Mouse (Mus musculus) gastrocnemius, postnatal 25 days (tissue): Measurements from ENCODE around the gene Rapgef5. TPM values are rescaled to one million over a fixed set of nuclear protein-coding genes. Genes with fewer than 3 reads are reported as not detected.
A peak's percentile ranks its signal among the peaks of the same experiment; 100 is the strongest.

ENCODE experiments used
- DNase-seq: peaks from one replicate; pipeline ENCODE4 v3.0.0; 2022
- long read RNA-seq, 2 experiments: library from polyadenylated mRNA; stranded (forward); transcript quantifications; one replicate each; pipeline ENCODE4 v2.0.0; 2021
- total RNA-seq, 2 experiments: library from RNA; stranded (reverse); gene quantifications; 1 replicate in 1 of 2; 2 replicates in 1 of 2; pipeline ENCODE4 v1.2.3; 2021

Rapgef5 gene
- total RNA-seq, result 1 to 10 TPM; 5.0 to 6.5 TPM
- long read RNA-seq, experiment 1, partial matches to known transcripts, result 0 of 1 reads
- long read RNA-seq, experiment 1, other reads (novel, unspliced or antisense), result 1 of 1 reads
- long read RNA-seq, experiment 2, partial matches to known transcripts, result 0 of 1 reads
- long read RNA-seq, experiment 2, other reads (novel, unspliced or antisense), result 0 of 1 reads

DNA sequence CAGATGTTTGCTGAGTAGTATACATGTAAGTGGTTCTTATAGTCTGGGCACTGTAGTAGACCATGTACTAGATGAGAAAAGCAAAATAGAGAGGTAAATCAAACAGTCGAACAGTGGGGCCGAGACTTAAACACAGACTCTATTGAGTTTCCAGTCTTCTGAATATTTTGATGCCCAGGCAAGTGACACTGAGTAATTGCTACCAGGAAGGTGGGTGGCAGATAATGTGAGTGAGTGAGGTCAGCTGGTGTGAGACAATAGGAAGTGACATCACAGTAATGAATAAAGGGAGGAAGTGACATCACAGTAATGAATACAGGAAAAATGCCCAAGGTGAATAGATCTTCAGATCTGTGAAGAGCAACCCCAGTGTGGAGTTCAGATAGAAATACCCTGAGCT, at the start of gene Rapgef5:
TSS of gene Rapgef5 (plus strand) at position 301 of the 400 bp plus-strand sequence.
- DNase-seq, result no peak

- peak; percentile 37 for DNase-seq
These were observed 48.0 kb upstream of the Rapgef5 start for GRCm38 (mm10) chr12:117468329-117468728.

GRCm38 (mm10) chr12:117479014-117479413, 37.3 kb upstream of the Rapgef5 start:
- no peak for DNase-seq

DNA sequence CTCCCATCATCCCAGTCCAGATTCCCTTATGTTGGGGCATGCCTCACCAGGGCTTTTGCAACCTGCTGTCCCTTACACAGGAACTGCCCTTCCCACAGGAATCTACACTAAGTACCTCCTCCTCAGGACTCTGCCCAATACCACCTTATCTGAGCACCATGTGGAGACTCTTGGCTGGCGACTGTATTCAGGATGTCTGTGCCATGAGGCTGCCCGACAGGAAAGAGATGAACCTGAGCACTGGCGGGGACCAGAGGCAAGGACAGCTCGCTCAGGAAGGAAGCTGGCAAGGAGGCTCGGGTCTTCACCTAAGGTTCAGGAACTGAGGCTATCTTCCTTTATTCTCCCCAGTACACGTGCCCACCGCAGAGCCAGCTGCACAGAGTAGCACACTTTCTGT, 36.6 kb upstream of the Rapgef5 start:
- no peak for DNase-seq

GRCm38 (mm10) chr12:117480958-117481357, 35.3 kb upstream of the Rapgef5 start:
- no peak for DNase-seq

- no peak for DNase-seq
These were observed 33.6 kb upstream of the Rapgef5 start for GRCm38 (mm10) chr12:117482665-117483064.

- no peak for DNase-seq
These were observed 29.9 kb upstream of the Rapgef5 start for GRCm38 (mm10) chr12:117486118-117487057.

GRCm38 (mm10) chr12:117496501-117497176, 19.6 kb upstream of the Rapgef5 start:
- no peak for DNase-seq

GRCm38 (mm10) chr12:117497361-117497760, 18.9 kb upstream of the Rapgef5 start:
- no peak for DNase-seq

DNA sequence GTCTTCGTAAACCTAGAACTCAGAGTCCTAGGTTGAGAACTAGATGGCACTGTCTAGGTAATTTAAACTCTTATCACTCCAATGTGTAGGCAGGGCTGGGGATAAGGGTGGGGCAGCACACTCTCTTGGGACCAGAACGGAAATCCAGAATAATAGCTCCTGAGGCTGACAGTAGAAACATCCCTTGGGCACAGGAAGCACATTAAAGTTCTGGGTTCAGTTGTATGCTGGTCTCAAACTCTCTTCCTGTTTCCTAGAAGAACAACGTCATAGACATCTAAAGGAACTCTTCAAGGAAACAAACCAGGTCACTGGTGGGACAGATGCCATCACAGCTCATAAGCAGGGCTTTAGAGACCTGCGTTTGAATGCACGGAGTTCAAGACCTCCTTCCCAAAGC, 17.0 kb upstream of the Rapgef5 start:
- no peak for DNase-seq

- no peak for DNase-seq
These were observed 15.1 kb upstream of the Rapgef5 start for GRCm38 (mm10) chr12:117501180-117501579.

DNA sequence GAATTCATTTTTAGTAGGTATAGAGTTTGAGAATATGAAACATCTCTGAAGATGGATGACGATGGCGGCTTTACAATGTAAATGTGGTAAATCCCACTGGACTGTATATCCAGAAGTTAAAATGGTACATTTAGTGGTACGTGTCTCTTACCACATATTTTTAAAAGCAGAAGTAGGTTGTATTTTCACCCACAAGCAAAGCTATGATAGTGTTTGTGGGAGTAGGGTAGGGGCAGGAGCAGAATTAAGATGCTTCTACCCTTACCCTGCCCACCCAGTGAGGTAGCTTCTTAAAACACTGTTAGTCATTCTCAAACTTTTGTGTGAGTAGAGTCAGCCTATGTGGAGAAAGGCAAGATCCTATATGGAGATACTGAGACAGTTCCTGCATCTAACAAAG, 13.4 kb upstream of the Rapgef5 start:
- DNase-seq, result no peak

GRCm38 (mm10) chr12:117505163-117505562, 11.1 kb upstream of the Rapgef5 start:
- no peak for DNase-seq

DNA sequence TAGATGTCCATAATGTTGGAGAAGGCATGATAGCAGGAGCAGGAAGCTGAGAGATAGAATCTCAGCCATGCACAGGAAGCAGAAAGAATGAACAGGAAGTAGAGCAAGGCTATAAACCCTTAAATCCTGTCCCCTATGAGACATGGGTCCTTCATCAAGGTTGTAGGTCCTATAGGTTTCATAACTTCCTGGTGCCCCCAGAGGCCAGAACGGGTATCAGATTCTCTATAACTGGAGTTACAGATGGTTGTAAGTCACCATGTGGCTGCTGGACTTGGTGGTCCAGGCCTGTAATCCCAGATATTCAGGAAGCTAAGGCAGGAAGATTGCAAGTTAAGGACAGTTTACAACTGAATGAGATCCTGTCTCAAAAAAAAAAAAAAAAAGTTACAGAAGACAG, 8.5 kb upstream of the Rapgef5 start:
- no peak for DNase-seq

DNA sequence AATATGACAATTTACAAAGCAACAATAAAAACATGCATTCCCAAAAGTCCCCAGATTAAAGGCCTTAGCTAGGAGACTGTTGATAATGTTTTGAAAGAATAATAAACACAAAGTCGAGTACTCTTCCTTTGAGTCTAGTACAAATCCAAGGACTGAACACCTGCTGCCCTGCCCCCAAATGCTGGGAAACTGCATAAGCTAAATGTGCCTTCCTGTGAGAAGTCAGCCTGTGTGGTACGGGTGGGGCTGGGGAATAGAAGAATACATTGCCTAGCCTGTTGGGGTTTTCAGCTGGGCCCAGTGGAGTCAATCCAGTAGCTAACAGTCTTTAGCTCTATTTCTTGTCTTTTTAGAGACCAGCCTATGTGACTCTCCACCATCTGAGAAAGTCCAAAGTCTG, 6.4 kb upstream of the Rapgef5 start:
- no peak for DNase-seq

GRCm38 (mm10) chr12:117512468-117512867, 3.8 kb upstream of the Rapgef5 start:
- no peak for DNase-seq

DNA sequence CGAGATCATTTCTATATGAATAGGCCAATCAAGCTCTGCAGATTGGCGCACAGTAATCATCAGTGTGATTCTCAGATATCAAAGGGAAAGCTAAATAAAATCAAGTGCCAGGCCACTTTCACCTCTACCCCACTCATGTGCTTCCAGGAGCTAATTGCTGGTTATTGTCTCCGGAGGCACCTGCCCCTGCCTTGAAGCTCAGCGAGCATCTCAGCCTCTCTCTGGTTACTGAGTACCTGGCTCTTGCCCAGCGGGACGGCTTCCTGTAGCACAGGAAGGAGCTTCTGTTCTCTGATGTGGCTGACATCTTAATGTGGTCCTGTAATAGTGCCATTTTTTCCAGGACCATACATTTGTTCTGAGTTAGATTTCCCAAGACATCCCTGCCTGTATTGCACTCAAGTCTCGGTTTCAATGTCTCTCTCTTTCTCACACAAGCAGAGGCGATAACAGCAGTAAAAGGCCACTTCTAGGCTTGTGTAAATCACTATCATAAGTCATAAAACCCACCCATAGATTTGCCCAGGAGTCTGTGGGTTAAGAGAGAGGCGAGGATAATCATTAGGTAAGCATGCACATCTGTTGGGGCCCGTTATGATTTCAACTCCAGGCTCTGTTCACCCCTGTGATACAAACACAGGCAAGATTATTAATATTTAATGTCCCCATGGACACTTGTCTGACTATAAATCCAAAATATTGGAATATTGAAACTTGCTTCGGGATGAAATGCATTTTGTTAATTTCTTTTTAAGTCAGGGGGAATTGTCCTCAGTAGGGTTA, 2.9 kb upstream of the Rapgef5 start:
- DNase-seq, result no peak

DNA sequence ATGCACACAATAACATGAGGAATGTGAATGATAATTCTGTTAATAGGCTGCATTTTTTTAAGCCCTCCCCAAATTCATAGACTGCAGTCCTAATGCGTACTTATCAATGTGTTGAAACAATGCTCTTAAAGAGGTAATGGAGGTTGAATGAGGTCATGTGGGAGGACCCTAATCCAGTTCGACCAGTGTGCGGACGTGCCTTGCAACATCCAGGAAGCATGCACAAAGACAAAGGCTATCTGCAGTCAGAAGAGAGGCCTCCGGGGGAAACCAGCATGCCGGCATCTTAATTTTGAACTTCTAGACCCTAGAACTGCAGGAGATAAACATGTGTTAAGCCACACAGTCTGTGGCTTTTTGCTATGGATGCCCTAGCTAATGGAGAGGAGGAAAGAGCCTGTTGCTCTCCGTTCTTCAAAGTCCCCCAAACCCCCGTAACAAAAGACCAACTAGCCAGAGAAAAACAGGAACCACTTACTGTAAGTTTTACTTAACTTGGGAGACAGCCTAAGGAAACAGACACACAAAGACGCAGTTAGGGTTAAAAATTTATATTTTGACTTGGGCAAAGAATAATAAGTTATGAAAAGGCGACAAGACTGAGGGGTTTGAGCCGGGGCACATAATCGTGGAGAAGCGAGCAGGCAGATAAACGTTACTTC, 1.1 kb downstream of the Rapgef5 start:
- DNase-seq, result no peak

GRCm38 (mm10) chr12:117524311-117525013, 8.2 kb downstream of the Rapgef5 start:
- no peak for DNase-seq

GRCm38 (mm10) chr12:117527889-117528288, 11.6 kb downstream of the Rapgef5 start:
- no peak for DNase-seq
